Mouse (Mus musculus): Measurements from ENCODE around the gene Cnot3. TPM values are rescaled to one million over a fixed set of nuclear protein-coding genes. Genes with fewer than 3 reads are reported as not detected.

The Cnot3 gene
- polyA plus RNA-seq, 1 experiment = 87.1 TPM

GRCm38 (mm10) chr7:3646641-3647040 lies 1.6 kb downstream of the Cnot3 start:
- no peak for TF ChIP-seq CTCF (IDR thresholded peaks at IDR 0.05; ENCODE audit: control insufficient read depth, insufficient read depth, insufficient read length)
- TF ChIP-seq CEBPB (IDR thresholded peaks at IDR 0.05; ENCODE audit: low read depth) = no peak
- TF ChIP-seq MAX (IDR thresholded peaks at IDR 0.05) = no peak
- no peak for TF ChIP-seq MYOG (IDR thresholded peaks at IDR 0.05; ENCODE audit: control insufficient read depth, extremely low read depth, insufficient read length)
- H3K36me3 ChIP-seq (ENCODE audit: control insufficient read depth, insufficient read depth) = peaks cover 12% of the 10 kb centered on the region
- peak overlapping the region; percentile 100 for H3ac ChIP-seq (ENCODE audit: control insufficient read depth, insufficient read length, low read depth)
- no peaks in the 10 kb centered on the region for H3K27me3 ChIP-seq (ENCODE audit: control insufficient read depth, insufficient read depth, insufficient read length)
- H3K4me3 ChIP-seq (ENCODE audit: insufficient read depth, poor library complexity, severe bottlenecking) = peak overlapping the region; percentile 57
- peaks cover 56% of the 10 kb centered on the region for H3K79me2 ChIP-seq (ENCODE audit: control insufficient read depth, insufficient read depth)
- H3K79me3 ChIP-seq (ENCODE audit: low read depth) = peaks cover 47% of the 10 kb centered on the region

DNA sequence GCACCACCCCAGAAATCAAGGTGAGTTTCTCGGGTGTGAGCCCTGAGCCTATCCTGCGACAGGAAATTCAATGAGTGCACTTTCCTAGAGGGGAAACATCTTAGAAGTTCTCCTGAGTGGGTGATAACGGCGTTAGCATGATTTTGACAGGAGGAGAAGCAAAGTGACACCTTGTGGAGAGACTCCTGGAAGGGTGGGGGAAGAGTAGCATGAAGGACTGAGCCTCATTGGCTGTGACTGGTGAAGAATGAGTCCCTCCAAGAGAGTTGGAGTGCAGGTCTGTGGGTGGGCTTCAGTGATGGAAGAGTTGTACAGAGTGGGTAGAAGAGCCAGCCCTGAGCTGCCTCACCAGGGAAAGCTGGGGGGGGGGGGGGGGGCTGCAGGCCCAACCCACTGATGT lies 11.9 kb downstream of the Cnot3 start:
- H3K36me3 ChIP-seq (ENCODE audit: control insufficient read depth, insufficient read depth) = peaks cover 78% of the 10 kb centered on the region
- H3K4me3 ChIP-seq (ENCODE audit: insufficient read depth, poor library complexity, severe bottlenecking) = no peak overlapping the region
- peaks cover 2% of the 10 kb centered on the region for H3K79me3 ChIP-seq (ENCODE audit: low read depth)
- no peak overlapping the region for H3ac ChIP-seq (ENCODE audit: control insufficient read depth, insufficient read length, low read depth)
- H3K79me2 ChIP-seq (ENCODE audit: control insufficient read depth, insufficient read depth) = peaks cover 6% of the 10 kb centered on the region
- no peaks in the 10 kb centered on the region for H3K27me3 ChIP-seq (ENCODE audit: control insufficient read depth, insufficient read depth, insufficient read length)
- no peak for TF ChIP-seq CEBPB (IDR thresholded peaks at IDR 0.05; ENCODE audit: low read depth)
- no peak for TF ChIP-seq MYOG (IDR thresholded peaks at IDR 0.05; ENCODE audit: control insufficient read depth, extremely low read depth, insufficient read length)
- TF ChIP-seq USF1 (IDR thresholded peaks at IDR 0.05; ENCODE audit: low read depth) = no peak
- no peak for TF ChIP-seq MAX (IDR thresholded peaks at IDR 0.05)

DNA sequence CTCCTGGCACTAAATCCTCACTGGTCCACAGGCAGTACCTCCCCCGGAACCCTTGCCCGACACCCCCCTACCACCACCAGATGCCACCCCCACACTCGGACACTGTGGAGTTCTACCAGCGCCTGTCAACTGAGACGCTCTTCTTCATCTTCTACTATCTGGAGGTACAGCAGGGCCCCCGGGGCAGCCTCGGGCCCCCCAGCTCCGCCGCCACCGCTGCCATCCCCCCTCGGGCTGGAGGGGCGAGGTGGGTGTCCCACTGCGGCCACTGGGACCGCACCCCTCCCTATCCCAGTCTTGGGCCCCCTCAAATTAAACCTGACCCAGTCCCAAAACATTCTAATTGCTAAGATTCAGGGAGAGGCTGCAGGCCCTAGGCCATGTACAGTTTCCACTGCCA lies 13.5 kb downstream of the Cnot3 start:
- TF ChIP-seq MAX (IDR thresholded peaks at IDR 0.05) = no peak
- no peak for TF ChIP-seq MYOG (IDR thresholded peaks at IDR 0.05; ENCODE audit: control insufficient read depth, extremely low read depth, insufficient read length)
- TF ChIP-seq MYOD1 (IDR thresholded peaks at IDR 0.05; ENCODE audit: control insufficient read depth, insufficient read length, low read depth) = no peak
- no peak for TF ChIP-seq CTCF (IDR thresholded peaks at IDR 0.05; ENCODE audit: control insufficient read depth, insufficient read depth, insufficient read length)
- TF ChIP-seq USF1 (IDR thresholded peaks at IDR 0.05; ENCODE audit: low read depth) = no peak
- no peak for TF ChIP-seq CEBPB (IDR thresholded peaks at IDR 0.05; ENCODE audit: low read depth)
- no peak for TF ChIP-seq FOSL1 (IDR thresholded peaks at IDR 0.05; ENCODE audit: insufficient read depth, low read length, poor library complexity, severe bottlenecking)
- H3ac ChIP-seq (ENCODE audit: control insufficient read depth, insufficient read length, low read depth) = no peak overlapping the region
- H3K4me3 ChIP-seq (ENCODE audit: insufficient read depth, poor library complexity, severe bottlenecking) = no peak overlapping the region
- peaks cover under 1% of the 10 kb centered on the region for H3K79me3 ChIP-seq (ENCODE audit: low read depth)
- no peaks in the 10 kb centered on the region for H3K27me3 ChIP-seq (ENCODE audit: control insufficient read depth, insufficient read depth, insufficient read length)
- H3K36me3 ChIP-seq (ENCODE audit: control insufficient read depth, insufficient read depth) = peaks cover 62% of the 10 kb centered on the region
- H3K79me2 ChIP-seq (ENCODE audit: control insufficient read depth, insufficient read depth) = peaks cover 2% of the 10 kb centered on the region

GRCm38 (mm10) chr7:3664524-3665214 lies 19.6 kb downstream of the Cnot3 start:
- Histone ChIP-seq H3K36me3 (ENCODE audit: control insufficient read depth, insufficient read depth) (peaks cover 18% of the 10 kb centered on the region), H3K4me3 (ENCODE audit: insufficient read depth, poor library complexity, severe bottlenecking) (peak overlapping the region; percentile 48), H3K27me3 (ENCODE audit: control insufficient read depth, insufficient read depth, insufficient read length) (no peaks in the 10 kb centered on the region), H3ac (ENCODE audit: control insufficient read depth, insufficient read length, low read depth) (peak overlapping the region; percentile 99), H3K79me3 (ENCODE audit: low read depth) (peaks cover 8% of the 10 kb centered on the region), H3K79me2 (ENCODE audit: control insufficient read depth, insufficient read depth) (peaks cover 18% of the 10 kb centered on the region)
- TF ChIP-seq CTCF (IDR thresholded peaks at IDR 0.05; ENCODE audit: control insufficient read depth, insufficient read depth, insufficient read length) (no peak), MYOD1 (IDR thresholded peaks at IDR 0.05; ENCODE audit: control insufficient read depth, insufficient read length, low read depth) (no peak), MAX (IDR thresholded peaks at IDR 0.05) (no peak), USF1 (IDR thresholded peaks at IDR 0.05; ENCODE audit: low read depth) (no peak), FOSL1 (IDR thresholded peaks at IDR 0.05; ENCODE audit: insufficient read depth, low read length, poor library complexity, severe bottlenecking) (no peak), CEBPB (IDR thresholded peaks at IDR 0.05; ENCODE audit: low read depth) (no peak), MYOG (IDR thresholded peaks at IDR 0.05; ENCODE audit: control insufficient read depth, extremely low read depth, insufficient read length) (no peak)

DNA sequence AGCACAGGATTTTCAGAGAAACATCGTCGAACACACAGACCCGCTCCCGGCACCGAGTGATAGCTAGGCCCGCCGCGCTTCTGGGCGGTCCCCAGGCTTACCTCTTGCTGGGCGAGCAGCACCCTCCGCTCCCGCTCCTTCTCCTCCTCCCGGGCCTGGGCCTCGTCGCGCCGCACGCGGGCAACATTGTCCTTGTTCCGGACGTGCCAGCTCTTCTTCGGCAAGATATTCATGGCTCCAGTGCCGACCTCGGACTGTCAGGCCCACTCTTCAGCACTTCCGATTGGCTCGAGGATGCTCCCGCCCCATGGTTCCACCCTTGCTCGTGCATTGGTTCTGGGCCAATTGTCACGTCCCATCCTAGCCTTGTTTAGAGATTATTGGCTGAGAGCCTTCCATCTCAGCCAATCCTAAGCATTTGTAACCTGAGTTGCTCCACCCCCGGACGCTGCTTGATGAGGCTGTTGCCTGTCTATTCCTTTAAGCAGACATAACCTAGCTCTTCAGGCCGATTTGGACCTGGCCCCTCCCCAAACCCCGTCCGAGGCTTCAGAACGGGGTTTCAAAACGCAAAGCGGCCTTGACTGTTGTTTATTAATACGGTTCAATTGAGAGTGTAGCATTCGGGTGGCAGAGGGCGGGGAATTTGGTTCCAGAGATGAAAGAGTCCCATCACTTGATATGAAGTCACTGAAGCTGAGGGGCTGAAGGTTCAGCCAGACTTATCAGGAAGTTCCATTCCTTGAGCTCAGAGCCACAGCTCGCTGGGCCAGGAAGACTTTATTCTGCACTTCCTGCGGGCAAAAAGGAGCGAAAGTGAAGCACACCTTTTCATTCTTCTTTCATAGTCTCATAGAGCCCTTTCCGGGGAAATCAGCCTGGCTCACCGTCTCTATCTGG lies 20.4 kb downstream of the Cnot3 start, which contains the start of gene Leng1:
Gene Leng1, minus strand, starts transcription at position 626 of the 900 bp plus-strand sequence.
- TF ChIP-seq CTCF (IDR thresholded peaks at IDR 0.05; ENCODE audit: control insufficient read depth, insufficient read depth, insufficient read length) = no peak
- TF ChIP-seq MAX (IDR thresholded peaks at IDR 0.05) = peak; percentile 54
- peak within 1 kb of the TSS; percentile 99 for H3ac ChIP-seq (ENCODE audit: control insufficient read depth, insufficient read length, low read depth)
- peak within 1 kb of the TSS; percentile 48 for H3K4me3 ChIP-seq (ENCODE audit: insufficient read depth, poor library complexity, severe bottlenecking)

More for the DNA sequence above, 20.4 kb downstream of the Cnot3 start, which contains the start of gene Leng1:
- peaks cover 18% of the 10 kb centered on the region for H3K79me2 ChIP-seq (ENCODE audit: control insufficient read depth, insufficient read depth)
- peaks cover 8% of the 10 kb centered on the region for H3K79me3 ChIP-seq (ENCODE audit: low read depth)
- peaks cover 12% of the 10 kb centered on the region for H3K36me3 ChIP-seq (ENCODE audit: control insufficient read depth, insufficient read depth)
- H3K27me3 ChIP-seq (ENCODE audit: control insufficient read depth, insufficient read depth, insufficient read length) = no peaks in the 10 kb centered on the region

All from C2C12 (cell line).